Comparison of ENCODE assay signal across 14 mouse cellular contexts in genomic region chr6:148358580-148359246, GRCm38 (mm10).
DNase-seq lines count a peak whose midpoint lies in the region; ATAC-seq and TF ChIP-seq lines count a peak whose summit lies in the region.
"Had no signal": no experiment of that assay in that cellular context is flagged by ENCODE, and none has a peak within 500 bp of the region (broad histone marks: within the 10 kb centered on the region; RNA-seq: fewer than 3 reads in every experiment).

No protein-coding gene starts in this region.

- no peaks in the 10 kb centered on the region for H3K27me3 ChIP-seq in E14TG2a.4 (ENCODE audit: insufficient read depth, low read length)
- H3K27me3 ChIP-seq in embryonic facial prominence, embryonic 10.5 days (replicated peaks; ENCODE audit: low read depth, poor library complexity, severe bottlenecking) = no peaks in the 10 kb centered on the region

- peak; percentile 30 to 37 for DNase-seq in left cerebral cortex, postnatal 36 days (ENCODE audit: low spot score in 2 of 2)
- no peak for DNase-seq in left cerebral cortex, adult 11 months (ENCODE audit: low spot score)
- DNase-seq in embryonic facial prominence, embryonic 10.5 days (ENCODE audit: low spot score) = peak; percentile 12
- peak; percentile 24 for DNase-seq in mesoderm, embryonic 11.5 days (ENCODE audit: low read depth, low spot score)
- DNase-seq in adrenal gland, adult 8-10 months = no peak
- DNase-seq: adrenal gland, adult 2 months; cerebellum, adult 18-20 months; kidney, adult 2 months; thymus, adult 2 months had no signal

- intact Hi-C loops in left cerebral cortex, postnatal 36 days (cut with DNase I) = loop anchor here (10.0 kb wide), 1 partner anchor 196 kb away; no protein-coding TSS in a partner anchor

- H3K4me1 ChIP-seq in E14TG2a.4 (replicated peaks; ENCODE audit: low read depth, low read length) = peaks cover 25% of the 10 kb centered on the region
- peaks cover 10% of the 10 kb centered on the region; the same call in 1 of the 2 replicates for H3K4me1 ChIP-seq in embryonic facial prominence, embryonic 10.5 days

- TF ChIP-seq CTCF in E14TG2a.4 (conservative IDR thresholded peaks at IDR 0.05; ENCODE audit: low read length) = no peak

- WGBS in embryonic facial prominence, embryonic 10.5 days = 60% methylated on average over 10 of the region's 12 CpGs

- peak overlapping the region; percentile 75 for H3K4me3 ChIP-seq in E14TG2a.4 (replicated peaks; ENCODE audit: low read length)
- H3K4me3 ChIP-seq in embryonic facial prominence, embryonic 10.5 days = no peak overlapping the region
- H3K4me3 ChIP-seq: erythroblast, embryonic 14.5 days; megakaryocyte, embryonic 14.5 days had no signal

- H3K27ac ChIP-seq in embryonic facial prominence, embryonic 10.5 days (replicated peaks) = no peak overlapping the region

- no peak for ATAC-seq in megakaryocyte progenitor cell, adult 5-6 weeks (replicated peaks; ENCODE audit: poor library complexity)
- no peak for ATAC-seq in erythroblast, adult 5-6 weeks (replicated peaks; ENCODE audit: low FRiP score, poor library complexity, severe bottlenecking)

- H3K9me3 ChIP-seq in E14TG2a.4 (ENCODE audit: low read length) = no peaks in the 10 kb centered on the region
- peaks cover 20% of the 10 kb centered on the region; the same call in 1 of the 2 replicates for H3K9me3 ChIP-seq in embryonic facial prominence, embryonic 10.5 days

- H3K36me3 ChIP-seq in E14TG2a.4 (ENCODE audit: insufficient read depth, low read length) = peaks cover 28% of the 10 kb centered on the region
- H3K36me3 ChIP-seq in embryonic facial prominence, embryonic 10.5 days (replicated peaks) = peaks cover 25% of the 10 kb centered on the region

Comparison
In these comparisons a context has a peak if more than half of its experiments do, and no peak if none do; other contexts are left out.
1. DNase-seq: peak in left cerebral cortex, postnatal 36 days (2 of 2), embryonic facial prominence, embryonic 10.5 days (single experiment) and mesoderm, embryonic 11.5 days (single experiment); none in left cerebral cortex, adult 11 months (single experiment) and adrenal gland, adult 8-10 months (single experiment).